Mouse (Mus musculus) cerebellum, adult 2 months (tissue): ENCODE results near the gene Tram2. TPM values are rescaled to one million over a fixed set of nuclear protein-coding genes. Genes with fewer than 3 reads are reported as not detected.

ENCODE experiments used
- DNase-seq, 2 experiments: peaks; one replicate each; pipeline ENCODE4 v3.0.0; 2021
- H3K27ac ChIP-seq: fragments of 200-500 bp; 2 replicates; pipeline ENCODE4 v1.5.1; 2012; ENCODE audit warnings: low read length, control low read depth, inconsistent platforms; ENCODE audit not compliant: insufficient read depth
- H3K27me3 ChIP-seq: fragments of 200-500 bp; 2 replicates; pipeline ENCODE4 v1.6.1; 2012; ENCODE audit warnings: inconsistent platforms, mild to moderate bottlenecking, low read length, moderate library complexity; ENCODE audit not compliant: control insufficient read depth, insufficient read depth
- H3K4me1 ChIP-seq: fragments of 200-500 bp; 2 replicates; pipeline ENCODE4 v1.6.1; 2011; ENCODE audit warnings: low read length; ENCODE audit not compliant: control insufficient read depth, insufficient read depth
- H3K4me3 ChIP-seq: fragments of 200-500 bp; replicated peaks from 2 replicates; pipeline ENCODE3; 2011; ENCODE audit warnings: mild to moderate bottlenecking, low read depth, low read length, control low read depth; ENCODE audit not compliant: insufficient read depth
- CTCF ChIP-seq: fragments of 200-500 bp; IDR thresholded peaks from 2 replicates; pipeline ENCODE4 v1.5.1; 2011; ENCODE audit warnings: low read depth, mild to moderate bottlenecking, control low read depth, low read length, moderate library complexity, borderline replicate concordance; ENCODE audit not compliant: insufficient read depth
- POLR2A ChIP-seq: fragments of 200-500 bp; IDR thresholded peaks from 2 replicates; pipeline ENCODE4 v1.6.1; 2011; ENCODE audit warnings: low read length, control low read depth, borderline replicate concordance; ENCODE audit not compliant: insufficient read depth
- WGBS: fragments of 180-500 bp; shearing (Covaris S2); methylation state at CpG from one replicate; pipeline ENCODE4 v1.1.7; 2018; 5-methylcytosine and 5-hydroxymethylcytosine counted together
- polyA plus RNA-seq: library from polyadenylated mRNA; depleted of rRNA; stranded (reverse); fragments of >200 nt; gene quantifications from 2 replicates; pipeline ENCODE4 v1.2.3, GENCODE M21; 2012

Tram2 gene
- polyA plus RNA-seq, 1 experiment, result 0.93 TPM

- Histone ChIP-seq H3K27ac (no peak overlapping the region), H3K4me1 (no peaks in the 10 kb centered on the region), H3K27me3 (no peaks in the 10 kb centered on the region), H3K4me3 (no peak overlapping the region)
- no peak for DNase-seq
- WGBS, result 45% methylated on average over 6 of the region's 6 CpGs
- TF ChIP-seq POLR2A, result no peak
- no peak for TF ChIP-seq CTCF
Measured at GRCm38 (mm10) chr1:21089661-21090117, 10.7 kb upstream of the Tram2 start.

DNA sequence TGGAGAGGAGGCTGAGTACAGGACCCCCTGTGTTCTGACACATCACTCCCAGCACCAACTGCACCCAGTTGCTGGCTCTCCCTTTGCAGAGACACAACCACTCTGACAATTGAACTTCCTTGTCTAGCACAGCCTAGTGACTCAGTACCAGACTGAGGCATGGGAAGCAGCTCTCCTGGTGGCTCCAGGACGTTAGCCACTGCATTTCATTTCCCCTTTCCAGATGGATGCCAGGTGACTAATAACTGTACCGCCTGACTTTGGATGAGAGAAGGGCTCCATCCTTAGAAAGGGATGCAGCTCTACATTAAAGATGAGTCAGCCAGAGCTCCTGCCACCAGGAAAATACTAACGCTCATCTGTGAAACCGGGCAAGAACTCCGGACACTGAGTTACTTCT lies 7.3 kb upstream of the Tram2 start:
- H3K27me3 ChIP-seq, result no peaks in the 10 kb centered on the region
- H3K4me1 ChIP-seq, result no peaks in the 10 kb centered on the region
- H3K27ac ChIP-seq, result no peak overlapping the region
- no peak overlapping the region for H3K4me3 ChIP-seq
- WGBS, result 75% methylated on average over 5 of the region's 5 CpGs
- DNase-seq, result no peak
- TF ChIP-seq POLR2A (no peak), CTCF (no peak)

- H3K4me1 ChIP-seq, result no peaks in the 10 kb centered on the region
- no peaks in the 10 kb centered on the region for H3K27me3 ChIP-seq
- H3K4me3 ChIP-seq, result no peak overlapping the region
- TF ChIP-seq CTCF (no peak), POLR2A (no peak)
- H3K27ac ChIP-seq, result no peak overlapping the region
- 40% methylated on average over 2 of the region's 2 CpGs for WGBS
- DNase-seq, result no peak
Measured at GRCm38 (mm10) chr1:21084661-21085060, 5.6 kb upstream of the Tram2 start.

DNA sequence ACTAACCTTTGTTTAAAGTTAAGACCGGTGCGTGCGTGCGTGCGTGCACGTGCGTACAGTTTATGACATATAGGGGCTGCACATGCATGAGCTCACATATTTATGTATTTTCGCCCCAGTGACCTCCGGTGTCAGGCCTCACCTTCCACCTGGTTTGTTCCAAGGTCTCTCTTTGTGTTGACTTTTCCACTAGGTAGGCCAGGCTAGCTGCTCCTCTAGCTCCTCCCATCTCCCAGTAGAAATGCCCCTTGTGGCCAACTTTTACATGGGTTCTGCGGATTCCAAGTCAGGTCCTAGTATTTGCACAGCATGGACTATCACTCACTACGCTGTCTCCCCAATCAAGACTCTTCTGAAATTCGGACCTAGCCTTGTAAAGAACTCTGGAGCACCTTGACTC lies 1.3 kb upstream of the Tram2 start:
- WGBS, result 95% methylated on average over 12 of the region's 12 CpGs

DNA sequence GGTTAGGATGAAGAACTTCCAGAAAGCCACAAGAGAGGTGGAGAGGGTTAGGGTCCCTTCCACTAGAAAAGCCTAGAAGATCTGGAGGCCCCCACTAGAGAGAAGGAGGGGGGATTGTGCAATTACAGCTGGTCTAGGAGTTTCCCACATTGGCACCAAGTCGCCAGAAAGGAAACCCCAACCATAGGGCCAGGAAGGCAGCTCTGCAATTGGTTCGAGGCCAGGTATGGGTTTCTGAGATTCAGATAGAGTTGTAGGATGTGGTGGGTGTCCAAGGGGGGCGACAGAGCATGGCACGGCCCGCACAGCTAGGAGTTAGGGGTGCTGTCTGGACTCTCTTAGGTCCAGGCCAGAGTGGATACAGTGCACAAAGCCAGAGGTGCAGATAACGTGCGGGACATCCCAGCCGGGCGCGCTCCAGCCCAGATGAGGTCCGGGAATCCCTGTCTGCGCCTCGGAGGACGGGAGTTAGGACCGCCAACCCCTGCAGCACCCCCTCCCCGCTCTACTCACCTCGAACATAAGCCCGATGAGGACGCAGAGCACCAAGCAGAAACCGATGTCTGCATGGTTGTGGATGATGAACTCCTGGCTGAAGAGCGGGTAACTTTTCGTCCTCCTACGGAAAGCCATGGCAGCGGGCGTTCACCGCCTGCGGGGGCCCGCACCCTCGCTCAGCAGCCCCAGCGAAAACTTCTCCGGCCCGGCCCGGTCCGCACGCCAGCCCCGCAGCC lies 381 bp downstream of the Tram2 start:
- WGBS, result 4% methylated on average over 36 of the region's 36 CpGs
- H3K4me3 ChIP-seq, result peak overlapping the region; percentile 72
- no peaks in the 10 kb centered on the region for H3K27me3 ChIP-seq
- TF ChIP-seq POLR2A (no peak), CTCF (no peak)
- DNase-seq, result no peak
- no peak overlapping the region for H3K27ac ChIP-seq
- no peaks in the 10 kb centered on the region for H3K4me1 ChIP-seq

More for the DNA sequence above, 1.3 kb upstream of the Tram2 start:
- H3K4me3 ChIP-seq, result no peak overlapping the region
- TF ChIP-seq CTCF (no peak), POLR2A (no peak)
- no peaks in the 10 kb centered on the region for H3K27me3 ChIP-seq
- no peaks in the 10 kb centered on the region for H3K4me1 ChIP-seq
- no peak for DNase-seq
- H3K27ac ChIP-seq, result no peak overlapping the region

- no peaks in the 10 kb centered on the region for H3K4me1 ChIP-seq
- 82% methylated on average over 7 of the region's 7 CpGs for WGBS
- no peak overlapping the region for H3K4me3 ChIP-seq
- no peak overlapping the region for H3K27ac ChIP-seq
- no peaks in the 10 kb centered on the region for H3K27me3 ChIP-seq
- no peak for DNase-seq
- TF ChIP-seq POLR2A, result no peak
Measured at GRCm38 (mm10) chr1:21077619-21078018, 1.4 kb downstream of the Tram2 start.

GRCm38 (mm10) chr1:21077191-21077590 lies 1.8 kb downstream of the Tram2 start:
- Histone ChIP-seq H3K27ac (no peak overlapping the region), H3K4me1 (no peaks in the 10 kb centered on the region), H3K27me3 (no peaks in the 10 kb centered on the region), H3K4me3 (no peak overlapping the region)
- no peak for DNase-seq
- TF ChIP-seq POLR2A (no peak), CTCF (no peak)
- WGBS, result 67% methylated on average over 5 of the region's 5 CpGs

- no peak for DNase-seq
- Histone ChIP-seq H3K27me3 (no peaks in the 10 kb centered on the region), H3K4me3 (no peak overlapping the region), H3K27ac (no peak overlapping the region), H3K4me1 (no peaks in the 10 kb centered on the region)
- TF ChIP-seq CTCF, result no peak
- no peak for TF ChIP-seq POLR2A
- WGBS, result 47% methylated on average over 6 of the region's 6 CpGs
Measured at GRCm38 (mm10) chr1:21075986-21076495, 3.0 kb downstream of the Tram2 start.
